Mouse (Mus musculus) hindbrain, embryonic 13.5 days (tissue): ENCODE measurements around the gene Slc25a41. TPM values are rescaled to one million over a fixed set of nuclear protein-coding genes. Genes with fewer than 3 reads are reported as not detected.

Source experiments
- ATAC-seq: fragments of 200-750 bp; cut with Nextera tagmentation; 2 replicates; pipeline ENCODE4 v1.8.0; 2017; ENCODE audit warnings: moderate TSS enrichment; ENCODE audit not compliant: low FRiP score
- H3K27ac ChIP-seq: fragments of 300-500 bp; sonication (generic); 2 replicates; pipeline ENCODE4 v1.5.1; 2015; ENCODE audit warnings: inconsistent platforms, mild to moderate bottlenecking, moderate library complexity
- H3K27me3 ChIP-seq: fragments of 300-500 bp; sonication (generic); 2 replicates; pipeline ENCODE4 v1.6.1; 2015; ENCODE audit warnings: mild to moderate bottlenecking, inconsistent platforms
- H3K36me3 ChIP-seq: fragments of 300-500 bp; sonication (generic); 2 replicates; pipeline ENCODE4 v1.6.1; 2015; ENCODE audit warnings: mild to moderate bottlenecking, inconsistent platforms
- H3K4me1 ChIP-seq: fragments of 300-500 bp; sonication (generic); replicated peaks from 2 replicates; pipeline ENCODE4 v1.6.1; 2015; ENCODE audit warnings: inconsistent platforms
- H3K4me2 ChIP-seq: fragments of 300-500 bp; sonication (generic); 2 replicates; pipeline ENCODE4 v1.6.1; 2015; ENCODE audit warnings: inconsistent platforms, mild to moderate bottlenecking, moderate library complexity
- H3K4me3 ChIP-seq: fragments of 300-500 bp; sonication (generic); 2 replicates; pipeline ENCODE4 v1.5.1; 2015; ENCODE audit warnings: mild to moderate bottlenecking, inconsistent platforms
- H3K9ac ChIP-seq: fragments of 300-500 bp; sonication (generic); 2 replicates; pipeline ENCODE4 v1.6.1; 2015; ENCODE audit warnings: mild to moderate bottlenecking, inconsistent platforms
- H3K9me3 ChIP-seq: fragments of 300-500 bp; sonication (generic); 2 replicates; pipeline ENCODE4 v1.6.1; 2016; ENCODE audit warnings: inconsistent platforms
- WGBS: fragments of 180-500 bp; shearing (Covaris S2); methylation state at CpG from one replicate; pipeline ENCODE4 v1.1.7; 2015; 5-methylcytosine and 5-hydroxymethylcytosine counted together
- polyA plus RNA-seq: library from polyadenylated mRNA; unstranded; fragments of >200 nt; fragmentation: Nextera tagmentation; extraction: Ambion mirVana; gene quantifications from 2 replicates; pipeline ENCODE4 v1.2.1, GENCODE M21; 2015

Gene Slc25a41
- polyA plus RNA-seq = not detected in 2 replicates

GRCm38 (mm10) chr17:57041554-57041953 lies at the start of gene Slc25a41:
Gene Slc25a41, minus strand, starts transcription at chr17:57041654.
- H3K4me1 ChIP-seq = no peaks in the 10 kb centered on the region
- no peak within 1 kb of the TSS for H3K4me2 ChIP-seq
- WGBS = 75% methylated on average over 8 of the region's 8 CpGs
- no peak for ATAC-seq
- H3K27ac ChIP-seq = no peak within 1 kb of the TSS
- 0 out of 2 replicates have a peak within 1 kb of the TSS, but pooled peaks have one; percentile 29 for H3K9ac ChIP-seq
- H3K9me3 ChIP-seq = no peaks in the 10 kb centered on the region
- no peak within 1 kb of the TSS for H3K4me3 ChIP-seq
- H3K36me3 ChIP-seq = peaks cover 20% of the 10 kb centered on the region
- peaks cover 22% of the 10 kb centered on the region for H3K27me3 ChIP-seq

DNA sequence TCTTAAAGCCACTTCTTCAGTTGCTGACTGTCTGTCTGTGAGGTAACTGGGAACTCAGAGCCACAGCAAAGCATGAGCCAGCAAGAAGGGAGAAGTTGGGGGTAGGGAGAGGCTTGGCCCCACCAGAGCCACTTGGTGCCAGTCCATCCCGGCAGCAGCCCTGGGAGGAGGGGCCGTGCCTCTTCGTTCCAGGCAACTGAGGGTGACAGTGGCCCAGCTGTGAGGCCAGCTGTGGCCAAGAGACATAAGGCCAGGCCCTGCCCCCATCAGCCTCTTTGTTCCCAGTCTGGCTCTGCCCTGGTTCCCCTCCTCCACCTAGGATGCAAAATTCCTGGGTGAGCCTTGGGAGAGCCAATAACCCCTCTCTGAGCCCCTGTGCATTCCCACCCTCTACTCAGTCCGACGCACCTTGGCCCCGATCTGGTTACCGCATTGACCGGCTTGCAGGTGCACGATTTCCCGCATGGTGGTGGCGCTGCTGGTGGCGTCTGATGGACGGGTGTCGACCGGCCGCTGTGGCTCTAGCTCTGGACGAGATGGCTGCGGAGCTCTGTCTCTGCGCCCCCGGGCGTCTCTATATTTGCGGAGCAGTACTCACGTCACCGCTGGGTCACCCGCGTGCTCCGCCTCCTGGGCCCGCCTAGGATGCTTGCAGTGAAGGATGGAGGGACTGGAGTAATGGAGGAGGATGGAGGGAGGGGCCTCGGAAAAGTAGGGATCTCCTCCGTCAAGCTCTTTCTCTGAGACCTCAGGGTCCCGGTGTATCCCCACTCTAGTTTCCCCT lies 45.8 kb upstream of the Slc25a41 start, which contains the start of gene Tubb4a:
TSS of gene Tubb4a (minus strand) at position 734 of the 784 bp plus-strand sequence.
- under 1% methylated on average over 31 of the region's 31 CpGs for whole genome bisulfite sequencing
- Histone ChIP-seq H3K27ac (peak within 1 kb of the TSS; percentile 88), H3K4me1 (peaks cover 40% of the 10 kb centered on the region), H3K4me3 (peak within 1 kb of the TSS; percentile 66), H3K4me2 (peak within 1 kb of the TSS; percentile 76), H3K9me3 (no peaks in the 10 kb centered on the region), H3K27me3 (0 out of 2 replicates have a peak, but pooled peaks cover 3% of the 10 kb centered on the region), H3K9ac (peak within 1 kb of the TSS; percentile 86), H3K36me3 (peaks cover 31% of the 10 kb centered on the region)
- ATAC-seq = peak; percentile 96

DNA sequence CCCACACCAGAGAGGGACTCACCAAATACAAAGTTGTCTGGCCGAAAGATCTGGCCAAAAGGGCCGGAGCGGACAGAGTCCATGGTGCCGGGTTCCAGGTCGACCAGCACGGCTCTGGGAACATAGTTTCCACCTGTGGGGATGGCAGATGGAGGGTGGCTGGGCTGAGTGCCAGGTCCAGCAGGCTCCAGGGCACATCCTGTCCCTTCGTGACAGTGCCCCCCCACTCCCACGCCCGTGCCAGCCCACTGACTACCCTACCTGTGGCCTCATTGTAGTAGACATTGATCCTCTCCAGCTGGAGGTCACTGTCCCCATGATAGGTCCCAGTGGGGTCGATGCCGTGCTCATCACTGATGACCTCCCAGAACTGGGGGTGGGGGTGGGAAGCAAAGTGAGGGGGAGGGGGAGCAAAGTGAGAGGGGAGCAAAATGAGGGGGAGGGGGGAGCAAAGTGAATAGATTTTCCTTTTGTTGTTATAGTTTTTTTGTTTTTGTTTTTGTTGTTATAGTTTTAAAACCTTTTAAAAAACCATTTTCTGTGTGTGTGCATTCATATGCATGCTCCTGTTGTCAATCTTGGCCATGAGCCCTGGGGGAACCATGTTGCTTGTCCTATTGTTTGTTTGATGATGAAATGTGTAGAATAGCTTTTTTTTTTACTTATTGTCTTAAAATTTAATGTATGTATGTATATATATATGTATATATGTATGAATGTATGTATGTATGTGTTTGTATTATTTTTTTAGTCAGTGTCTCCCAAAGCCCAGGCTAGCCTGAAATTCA lies 44.7 kb upstream of the Slc25a41 start:
- 0 out of 2 replicates have a peak, but pooled peaks cover 3% of the 10 kb centered on the region for H3K27me3 ChIP-seq
- peaks cover 40% of the 10 kb centered on the region for H3K36me3 ChIP-seq
- H3K9ac ChIP-seq = peak overlapping the region; percentile 86
- no peaks in the 10 kb centered on the region for H3K9me3 ChIP-seq
- no peak for ATAC-seq
- H3K4me1 ChIP-seq = peaks cover 40% of the 10 kb centered on the region
- H3K4me2 ChIP-seq = peak overlapping the region; percentile 76
- no peak overlapping the region for H3K27ac ChIP-seq
- 84% methylated on average over 11 of the region's 11 CpGs for WGBS
- H3K4me3 ChIP-seq = peak overlapping the region; percentile 66

DNA sequence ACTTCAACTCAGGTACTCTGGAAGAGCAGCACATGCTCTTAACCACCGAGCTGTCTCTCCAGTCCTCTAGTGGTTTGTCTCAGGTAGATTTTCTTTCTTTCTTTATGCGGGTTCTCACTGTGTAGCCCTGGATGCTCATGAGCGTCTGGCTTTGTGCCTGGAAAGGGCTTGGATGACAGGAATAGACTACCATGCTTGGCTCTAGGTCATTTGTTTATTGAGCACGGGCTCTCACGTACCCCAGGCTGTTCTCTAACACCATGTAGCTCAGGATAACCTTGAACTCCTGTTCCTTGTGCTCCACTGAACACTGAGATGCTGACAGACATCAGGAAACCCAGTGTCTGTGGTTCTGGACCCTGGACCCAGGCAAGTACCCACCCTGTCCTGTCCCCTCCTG lies 41.0 kb upstream of the Slc25a41 start:
- Histone ChIP-seq H3K27ac (no peak overlapping the region), H3K9me3 (no peaks in the 10 kb centered on the region), H3K4me2 (no peak overlapping the region), H3K27me3 (no peaks in the 10 kb centered on the region), H3K36me3 (peaks cover 57% of the 10 kb centered on the region), H3K4me1 (peaks cover 40% of the 10 kb centered on the region), H3K4me3 (no peak overlapping the region), H3K9ac (no peak overlapping the region)
- ATAC-seq = no peak
- WGBS = 94% methylated on average over 5 of the region's 5 CpGs

- 94% methylated on average over 31 of the region's 31 CpGs for WGBS
Observed at GRCm38 (mm10) chr17:57081234-57081842, 39.9 kb upstream of the Slc25a41 start.

GRCm38 (mm10) chr17:57079919-57080318 lies 38.5 kb upstream of the Slc25a41 start:
- ATAC-seq = no peak
- no peak overlapping the region for H3K27ac ChIP-seq

More at GRCm38 (mm10) chr17:57081234-57081842, 39.9 kb upstream of the Slc25a41 start:
- H3K9me3 ChIP-seq = no peaks in the 10 kb centered on the region
- no peaks in the 10 kb centered on the region for H3K27me3 ChIP-seq
- no peak overlapping the region for H3K4me2 ChIP-seq
- ATAC-seq = no peak
- peaks cover 57% of the 10 kb centered on the region for H3K36me3 ChIP-seq
- H3K4me1 ChIP-seq = peaks cover 32% of the 10 kb centered on the region
- no peak overlapping the region for H3K9ac ChIP-seq
- H3K4me3 ChIP-seq = no peak overlapping the region
- no peak overlapping the region for H3K27ac ChIP-seq

GRCm38 (mm10) chr17:57078336-57078735 lies 36.9 kb upstream of the Slc25a41 start, which contains the start of gene Dennd1c:
Gene Dennd1c, minus strand, starts transcription at chr17:57078514.
- Histone ChIP-seq H3K9me3 (no peaks in the 10 kb centered on the region), H3K4me2 (no peak within 1 kb of the TSS), H3K27me3 (no peaks in the 10 kb centered on the region), H3K4me1 (peaks cover 2% of the 10 kb centered on the region; the same call in 1 of the 2 replicates), H3K27ac (no peak within 1 kb of the TSS), H3K36me3 (peaks cover 34% of the 10 kb centered on the region), H3K9ac (no peak within 1 kb of the TSS), H3K4me3 (no peak within 1 kb of the TSS)
- ATAC-seq = 0 out of 2 replicates have a peak, but pooled peaks have one; percentile 22
- 60% methylated on average over 6 of the region's 6 CpGs for WGBS

More at GRCm38 (mm10) chr17:57079919-57080318, 38.5 kb upstream of the Slc25a41 start:
- H3K27me3 ChIP-seq = no peaks in the 10 kb centered on the region
- no peaks in the 10 kb centered on the region for H3K9me3 ChIP-seq
- WGBS = 75% methylated on average over 3 of the region's 3 CpGs
- H3K4me2 ChIP-seq = no peak overlapping the region
- no peak overlapping the region for H3K9ac ChIP-seq
- H3K4me1 ChIP-seq = peaks cover 18% of the 10 kb centered on the region
- no peak overlapping the region for H3K4me3 ChIP-seq
- peaks cover 49% of the 10 kb centered on the region for H3K36me3 ChIP-seq

GRCm38 (mm10) chr17:57076916-57077315 lies 35.5 kb upstream of the Slc25a41 start:
- Histone ChIP-seq H3K36me3 (peaks cover 25% of the 10 kb centered on the region), H3K9me3 (no peaks in the 10 kb centered on the region), H3K4me3 (no peak overlapping the region), H3K4me1 (no peaks in the 10 kb centered on the region), H3K4me2 (no peak overlapping the region), H3K9ac (no peak overlapping the region), H3K27me3 (no peaks in the 10 kb centered on the region), H3K27ac (no peak overlapping the region)
- ATAC-seq = no peak
- 70% methylated on average over 3 of the region's 3 CpGs for WGBS

GRCm38 (mm10) chr17:57070699-57071098 lies 29.2 kb upstream of the Slc25a41 start:
- peaks cover 6% of the 10 kb centered on the region; the same call in 1 of the 2 replicates for H3K4me1 ChIP-seq
- H3K9me3 ChIP-seq = no peaks in the 10 kb centered on the region
- no peaks in the 10 kb centered on the region for H3K36me3 ChIP-seq
- 2% methylated on average over 11 of the region's 11 CpGs for WGBS
- peak; percentile 31; the same call in 1 of the 2 replicates for ATAC-seq
- peak overlapping the region; percentile 30 for H3K4me2 ChIP-seq
- H3K27me3 ChIP-seq = peaks cover 9% of the 10 kb centered on the region; the same call in 1 of the 2 replicates
- H3K4me3 ChIP-seq = peak overlapping the region; percentile 23
- H3K9ac ChIP-seq = peak overlapping the region; percentile 49; the same call in 1 of the 2 replicates
- no peak overlapping the region for H3K27ac ChIP-seq

DNA sequence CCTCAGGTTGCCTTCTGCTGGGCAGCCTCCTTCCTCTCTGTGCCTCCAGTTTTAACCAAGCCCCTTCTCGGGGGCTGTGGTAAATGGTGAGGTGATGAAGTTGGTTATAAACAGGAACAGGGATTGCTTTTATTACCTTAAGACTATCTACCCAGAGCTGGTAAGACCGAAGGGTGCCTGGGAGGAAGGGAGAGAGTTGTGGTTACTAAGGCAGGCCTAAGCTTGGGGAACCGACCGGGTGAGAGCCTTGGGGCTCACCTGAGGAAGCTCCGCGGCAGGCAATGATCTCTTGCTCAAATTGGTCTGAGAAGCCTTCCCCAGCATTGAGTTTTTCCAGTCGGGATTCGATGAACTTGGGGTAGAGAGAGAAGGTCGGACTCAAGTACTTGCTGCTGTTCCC lies 28.8 kb upstream of the Slc25a41 start:
- Histone ChIP-seq H3K27me3 (peaks cover 12% of the 10 kb centered on the region), H3K4me1 (peaks cover 6% of the 10 kb centered on the region; the same call in 1 of the 2 replicates), H3K36me3 (no peaks in the 10 kb centered on the region), H3K9me3 (no peaks in the 10 kb centered on the region), H3K4me3 (peak overlapping the region; percentile 23), H3K9ac (peak overlapping the region; percentile 49), H3K27ac (no peak overlapping the region), H3K4me2 (peak overlapping the region; percentile 30)
- 12% methylated on average over 9 of the region's 9 CpGs for WGBS
- no peak for ATAC-seq

DNA sequence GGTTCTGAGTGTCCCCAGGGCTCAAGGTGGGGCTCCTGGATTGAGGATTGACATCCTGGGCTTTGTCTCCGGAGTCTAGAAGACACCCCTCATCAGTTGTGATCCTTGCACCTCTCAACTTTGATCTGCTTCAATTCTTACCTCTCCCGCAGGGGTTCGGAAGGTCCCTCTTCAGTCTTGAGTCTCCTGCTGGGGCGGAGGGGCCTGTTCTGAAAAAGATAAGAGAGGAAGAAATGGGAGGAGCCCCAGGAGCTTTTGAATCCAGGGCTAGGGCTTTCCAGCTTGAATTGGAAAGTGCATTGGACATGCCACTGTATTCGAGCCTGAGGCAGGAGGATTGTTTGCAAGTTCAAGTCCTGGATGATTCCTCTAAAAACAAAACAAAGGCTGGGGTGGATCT lies 25.5 kb upstream of the Slc25a41 start:
- 64% methylated on average over 5 of the region's 5 CpGs for WGBS
- Histone ChIP-seq H3K4me2 (no peak overlapping the region), H3K27ac (no peak overlapping the region), H3K4me1 (peaks cover 14% of the 10 kb centered on the region), H3K36me3 (no peaks in the 10 kb centered on the region), H3K4me3 (no peak overlapping the region), H3K9ac (no peak overlapping the region), H3K9me3 (no peaks in the 10 kb centered on the region), H3K27me3 (peaks cover 44% of the 10 kb centered on the region)
- no peak for ATAC-seq
